Mouse (Mus musculus): ENCODE data around the gene Vmn2r112. TPM values are rescaled to one million over a fixed set of nuclear protein-coding genes. Genes with fewer than 3 reads are reported as not detected.

Vmn2r112 gene
- polyA plus RNA-seq (2017; shearing (Covaris generic)): not detected

DNA sequence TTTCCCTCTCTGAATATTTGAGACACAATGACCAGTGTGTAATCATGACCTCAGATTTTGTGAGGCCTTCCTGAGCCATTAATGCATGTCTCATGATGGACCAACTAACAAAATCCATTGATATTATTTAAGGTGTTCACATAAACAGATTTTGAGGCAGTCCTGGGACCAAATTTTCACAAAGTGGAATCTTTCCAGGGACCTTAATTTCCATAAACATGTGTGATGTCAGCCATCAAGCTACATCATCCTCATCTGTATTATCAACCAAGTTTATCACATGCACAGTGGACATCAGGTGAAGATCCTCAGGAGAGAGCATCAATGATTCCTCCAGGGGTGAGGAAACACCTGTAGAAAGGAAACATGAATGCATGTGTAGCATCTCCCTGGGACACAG, at the start of gene Vmn2r112:
Gene Vmn2r112 (plus strand): TSS at position 301 of the 400 bp plus-strand sequence.

DNA sequence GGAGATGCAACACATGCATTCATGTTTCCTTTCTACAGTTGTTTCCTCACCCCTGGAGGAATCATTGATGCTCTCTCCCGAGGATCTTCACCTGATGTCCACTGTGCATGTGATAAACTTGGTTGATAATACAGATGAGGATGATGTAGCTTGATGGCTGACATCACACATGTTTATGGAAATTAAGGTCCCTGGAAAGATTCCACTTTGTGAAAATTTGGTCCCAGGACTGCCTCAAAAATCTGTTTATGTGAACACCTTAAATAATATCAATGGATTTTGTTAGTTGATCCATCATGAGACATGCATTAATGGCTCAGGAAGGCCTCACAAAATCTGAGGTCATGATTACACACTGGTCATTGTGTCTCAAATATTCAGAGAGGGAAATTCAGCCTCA, 27.4 kb upstream of the Vmn2r112 start, which contains the start of gene Vmn2r111:
Gene Vmn2r111 (minus strand): TSS at position 101 of the 400 bp plus-strand sequence.

Other genes starting within 250 kb of the Vmn2r112 start
- 15.9 TPM for gene Zfp944, start 239.6 kb upstream of the Vmn2r112 start, polyA plus RNA-seq (2017; shearing (Covaris generic))
- gene Zfp758, start 239.5 kb upstream of the Vmn2r112 start, polyA plus RNA-seq (2017; shearing (Covaris generic)): 21.6 TPM
- gene Zfp946, start 176.7 kb upstream of the Vmn2r112 start, polyA plus RNA-seq (2017; shearing (Covaris generic)): 4.9 TPM
- gene Vmn2r111, start 27.5 kb upstream of the Vmn2r112 start, polyA plus RNA-seq (2017; shearing (Covaris generic)): not detected

Measured in inflammation-experienced regulatory T-cells, adult 16 weeks (primary cell).